Mouse (Mus musculus) layer of hippocampus, adult 9-10 months (tissue): ENCODE data around the gene Trim9.

Experiments
- DNase-seq: peaks from one replicate; pipeline ENCODE4 v3.0.0; 2022; ENCODE audit warnings: low spot score

Trim9 gene

DNA sequence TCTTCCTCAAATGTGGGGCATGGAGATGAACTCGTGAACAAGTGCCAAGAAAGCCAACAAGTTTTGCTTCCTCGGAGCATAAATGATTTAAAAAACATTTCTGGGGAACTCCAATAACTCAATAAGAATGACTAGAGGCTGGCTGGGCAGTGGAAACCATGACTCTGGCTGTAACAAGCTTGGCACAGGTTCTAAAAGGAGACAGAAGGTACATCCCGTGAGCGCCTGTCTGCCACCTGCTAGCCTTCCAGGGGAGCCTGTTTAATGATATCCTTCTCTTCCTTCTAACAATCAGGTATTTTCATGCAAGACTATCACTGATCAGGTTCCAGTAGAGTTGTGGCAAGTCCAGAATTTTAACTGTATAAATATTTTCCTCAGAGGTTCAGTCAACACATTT is 134.9 kb downstream of the Trim9 start:
- DNase-seq, result no peak

DNA sequence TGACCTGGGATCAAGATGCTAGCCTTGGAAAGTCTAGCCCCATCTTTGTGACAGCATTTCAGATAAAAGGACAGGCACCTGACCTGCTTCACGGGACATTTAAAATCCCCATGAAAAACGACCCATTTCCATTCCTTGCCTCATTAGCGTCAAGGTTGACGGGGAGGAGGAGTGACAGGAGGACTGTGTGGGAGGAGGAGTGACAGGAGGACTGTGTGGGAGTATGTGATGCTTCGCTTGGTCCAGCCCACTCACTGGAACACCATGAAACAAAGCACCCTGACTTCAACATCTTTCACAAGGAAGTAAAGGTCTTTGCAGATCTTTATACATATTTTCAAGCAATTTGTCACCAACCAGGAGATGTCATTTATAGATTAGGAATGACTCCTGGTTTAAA is 139.2 kb downstream of the Trim9 start:
- no peak for DNase-seq

DNA sequence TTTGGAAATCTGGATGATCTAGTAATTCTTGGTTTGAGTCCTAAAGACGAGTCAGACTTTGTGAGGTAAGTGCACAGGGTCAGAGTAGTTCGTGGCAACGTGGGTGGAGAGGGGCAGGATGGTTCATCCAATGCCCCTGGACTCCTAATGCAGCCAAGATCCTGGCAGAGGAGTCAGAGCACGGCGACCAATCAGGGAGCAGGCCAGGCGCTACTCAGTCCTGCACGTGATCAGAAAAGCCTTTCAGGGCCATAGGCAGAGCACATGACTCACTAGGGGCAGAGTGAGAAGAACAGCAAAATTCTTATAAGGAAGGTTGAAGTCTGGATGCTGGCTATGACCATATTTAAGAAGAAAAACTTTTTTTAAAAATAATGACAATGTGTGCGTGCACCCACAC is 143.0 kb downstream of the Trim9 start:
- no peak for DNase-seq

DNA sequence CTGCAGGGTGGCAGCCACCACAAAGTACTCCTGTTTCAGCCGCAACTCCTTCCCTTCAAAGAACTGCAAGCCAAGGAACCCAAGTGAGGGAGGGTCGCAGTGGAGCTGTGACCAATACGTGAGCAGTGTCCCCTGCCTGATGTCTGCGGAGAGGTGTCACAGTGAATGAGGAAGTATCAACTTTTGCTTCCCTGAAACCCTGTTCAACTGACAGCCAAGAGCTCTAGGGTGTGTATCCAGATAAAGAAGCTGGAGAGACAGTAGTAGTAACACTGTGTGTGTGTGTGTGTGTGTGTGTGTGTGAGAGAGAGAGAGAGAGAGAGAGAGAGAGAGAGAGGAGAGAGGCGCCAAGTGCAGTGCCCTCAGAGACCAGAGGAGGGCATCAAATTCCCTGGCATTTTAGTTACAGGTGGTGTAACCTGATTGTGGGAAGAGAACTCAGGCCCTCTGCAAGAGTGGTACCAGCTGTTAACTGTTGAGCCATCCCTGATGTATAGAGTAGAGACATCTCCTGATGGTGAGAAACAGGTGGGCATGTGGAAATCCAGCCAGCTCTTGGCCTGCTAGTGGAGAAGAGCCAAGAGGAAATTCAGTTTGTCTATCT is 145.4 kb downstream of the Trim9 start:
- no peak for DNase-seq

DNA sequence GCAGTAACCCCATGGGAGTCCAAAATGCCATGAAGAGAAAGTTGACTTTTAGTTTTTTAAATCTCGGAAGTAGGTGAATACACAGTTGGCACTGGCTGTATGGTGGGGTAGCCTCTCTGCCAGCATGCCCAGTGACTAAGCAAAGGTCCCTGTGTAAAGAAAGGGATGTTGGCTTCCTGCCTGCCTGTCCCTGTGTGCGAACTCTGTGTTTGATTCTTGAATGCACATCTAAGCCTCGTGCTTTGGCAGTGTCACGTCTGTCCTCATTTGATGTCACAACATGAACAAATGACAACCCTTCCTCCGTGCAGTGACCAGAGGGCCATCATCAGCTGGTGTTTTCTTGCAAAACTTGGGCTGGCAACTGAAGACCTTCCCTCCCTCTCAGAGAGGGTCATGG is 151.1 kb downstream of the Trim9 start:
- DNase-seq, result no peak

DNA sequence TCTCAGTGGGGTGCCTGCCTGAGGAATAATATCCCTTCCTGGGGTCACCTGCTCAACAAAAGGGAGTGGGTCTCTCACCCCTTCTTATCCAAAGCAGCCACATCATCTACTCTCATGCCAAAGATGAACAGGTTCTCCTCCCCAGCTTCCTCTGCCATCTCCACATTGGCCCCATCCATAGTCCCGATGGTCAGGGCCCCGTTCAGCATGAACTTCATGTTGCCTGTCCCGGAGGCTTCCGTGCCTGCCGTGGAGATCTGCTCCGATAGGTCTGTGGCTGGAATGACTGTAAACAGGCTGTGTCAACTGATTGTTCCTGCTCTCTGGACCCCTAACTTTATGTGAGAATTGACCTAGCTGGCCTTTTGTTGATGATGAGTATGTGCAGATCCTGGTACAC is 152.0 kb downstream of the Trim9 start:
- DNase-seq, result no peak
